Mouse (Mus musculus): ENCODE data around the gene Gm11213. TPM values are rescaled to one million over a fixed set of nuclear protein-coding genes. Genes with fewer than 3 reads are reported as not detected.

The Gm11213 gene
- polyA plus RNA-seq, 1 experiment from 2014 or later, result not detected

DNA sequence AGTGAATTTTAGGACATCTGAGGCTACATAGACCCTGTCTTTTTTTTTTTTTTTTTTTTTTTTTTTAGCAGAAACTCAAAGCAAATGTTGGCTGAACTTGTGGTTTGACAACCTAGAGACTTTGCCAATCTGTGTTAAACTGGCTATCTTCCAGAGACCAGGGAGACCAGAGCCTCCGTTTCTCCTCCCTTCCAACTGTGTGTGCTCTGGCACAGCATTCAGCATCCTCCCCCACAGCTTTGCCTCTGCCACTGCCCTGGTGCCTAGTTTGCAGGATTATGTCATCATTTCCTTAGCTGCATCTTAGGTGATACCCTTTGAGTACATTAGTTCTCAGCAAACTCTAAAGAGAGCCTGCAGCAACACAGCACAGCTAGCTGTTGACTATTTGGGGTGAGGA, 57.3 kb downstream of the Gm11213 start:
- H3K4me2 ChIP-seq, result no peak overlapping the region
- no peak overlapping the region for H3K4me3 ChIP-seq (ENCODE audit: low read depth, low read length)
- no peaks in the 10 kb centered on the region for H3K27me3 ChIP-seq (ENCODE audit: insufficient read depth, low read length)
- no peaks in the 10 kb centered on the region for H3K9me3 ChIP-seq (ENCODE audit: low read depth, low read length)
- WGBS, result 52% methylated on average over 1 of the region's 1 CpGs
- TF ChIP-seq CTCF (IDR thresholded peaks at IDR 0.05; ENCODE audit: low read depth), result no peak
- no peak for ATAC-seq (ENCODE audit: insufficient read depth)
- H3K4me1 ChIP-seq (ENCODE audit: insufficient read depth), result peaks cover 13% of the 10 kb centered on the region
- peaks cover 47% of the 10 kb centered on the region for H3K36me3 ChIP-seq (ENCODE audit: insufficient read depth)
- H3K9ac ChIP-seq, result no peak overlapping the region
- DNase-seq, result no peak
- H3K27ac ChIP-seq (ENCODE audit: low read depth), result no peak overlapping the region

Other genes starting within 250 kb of the Gm11213 start
- not detected in 2 replicates for gene Orm3, start 249.1 kb downstream of the Gm11213 start, polyA plus RNA-seq (2014; fragmentation: Nextera tagmentation; extraction: Ambion mirVana)
- gene Orm2, start 242.8 kb downstream of the Gm11213 start, polyA plus RNA-seq (2014; fragmentation: Nextera tagmentation; extraction: Ambion mirVana), result not detected in 2 replicates
- 11.2 and 12.6 TPM in 2 replicates for gene Akna, start 201.9 kb downstream of the Gm11213 start, polyA plus RNA-seq (2014; fragmentation: Nextera tagmentation; extraction: Ambion mirVana)
- 4.5 and 4.7 TPM in 2 replicates for gene Whrn, start 109.3 kb downstream of the Gm11213 start, polyA plus RNA-seq (2014; fragmentation: Nextera tagmentation; extraction: Ambion mirVana)
- gene Atp6v1g1, start 60.5 kb downstream of the Gm11213 start, polyA plus RNA-seq (2014; fragmentation: Nextera tagmentation; extraction: Ambion mirVana), result 228 and 231 TPM in 2 replicates
- gene Tmem268, start 46.5 kb downstream of the Gm11213 start, polyA plus RNA-seq (2014; fragmentation: Nextera tagmentation; extraction: Ambion mirVana), result 8.2 and 8.5 TPM in 2 replicates
- gene Tex48, start 17.2 kb upstream of the Gm11213 start, polyA plus RNA-seq (2014; fragmentation: Nextera tagmentation; extraction: Ambion mirVana), result not detected in 2 replicates
- gene Gm11214, start 58.1 kb upstream of the Gm11213 start, polyA plus RNA-seq (2014; fragmentation: Nextera tagmentation; extraction: Ambion mirVana), result not detected in 2 replicates
- gene Tnfsf15, start 139.9 kb upstream of the Gm11213 start, polyA plus RNA-seq (2014; fragmentation: Nextera tagmentation; extraction: Ambion mirVana), result 0.08 and 0.14 TPM in 2 replicates